In genomic region chr19:45310944-45311603, GRCm38 (mm10) we compare ENCODE assay signal across 8 mouse cellular contexts. TPM values are rescaled to one million over a fixed set of nuclear protein-coding genes. Genes with fewer than 3 reads are reported as not detected.
DNase-seq lines count a peak whose midpoint lies in the region; ATAC-seq and TF ChIP-seq lines count a peak whose summit lies in the region.

No protein-coding gene starts in this region.

- peak overlapping the region; percentile 17; the same call in 1 of the 2 replicates for H3K9ac ChIP-seq in forebrain, embryonic 12.5 days
- no peak overlapping the region; the same call in 1 of the 2 replicates for H3K9ac ChIP-seq in lung, embryonic 16.5 days (ENCODE audit: low read length)

- H3K4me3 ChIP-seq in C2C12 (ENCODE audit: insufficient read depth, poor library complexity, severe bottlenecking) = peak overlapping the region; percentile 2
- H3K4me3 ChIP-seq in forebrain, embryonic 12.5 days (replicated peaks) = peak overlapping the region; percentile 15; the same call in 1 of the 2 replicates
- peak overlapping the region; percentile 26 for H3K4me3 ChIP-seq in lung, embryonic 16.5 days (ENCODE audit: low read length)

- no peaks in the 10 kb centered on the region for H3K79me2 ChIP-seq in C2C12 (ENCODE audit: control insufficient read depth, insufficient read depth)

- peaks cover 40% of the 10 kb centered on the region for H3K4me1 ChIP-seq in forebrain, embryonic 12.5 days
- H3K4me1 ChIP-seq in lung, embryonic 16.5 days (replicated peaks; ENCODE audit: control insufficient read depth, insufficient read depth, low read length) = peaks cover 2% of the 10 kb centered on the region; the same call in 1 of the 2 replicates

- intact Hi-C loops in heart, postnatal 14 days (cut with DNase I) = no loop called here

- WGBS in forebrain, embryonic 12.5 days = 15% methylated on average over 15 of the region's 15 CpGs
- WGBS in lung, embryonic 16.5 days = 13% methylated on average over 15 of the region's 15 CpGs

- H3ac ChIP-seq in C2C12 (ENCODE audit: control insufficient read depth, insufficient read length, low read depth) = no peak overlapping the region

- no peaks in the 10 kb centered on the region for H3K27me3 ChIP-seq in C2C12 (ENCODE audit: control insufficient read depth, insufficient read depth, insufficient read length)
- H3K27me3 ChIP-seq in forebrain, embryonic 12.5 days = peaks cover 55% of the 10 kb centered on the region
- H3K27me3 ChIP-seq in lung, embryonic 16.5 days (ENCODE audit: control insufficient read depth, insufficient read depth, low read depth, low read length) = no peaks in the 10 kb centered on the region; the same call in 1 of the 2 replicates

- H3K4me2 ChIP-seq in forebrain, embryonic 12.5 days = peak overlapping the region; percentile 35
- H3K4me2 ChIP-seq in lung, embryonic 16.5 days (ENCODE audit: low read depth, low read length) = peak overlapping the region; percentile 51

- TF ChIP-seq CTCF in C2C12 (IDR thresholded peaks at IDR 0.05; ENCODE audit: control insufficient read depth, insufficient read depth, insufficient read length) = no peak

- H3K36me3 ChIP-seq in C2C12 (ENCODE audit: control insufficient read depth, insufficient read depth) = no peaks in the 10 kb centered on the region
- H3K36me3 ChIP-seq in forebrain, embryonic 12.5 days (replicated peaks) = no peaks in the 10 kb centered on the region
- H3K36me3 ChIP-seq in lung, embryonic 16.5 days (ENCODE audit: control insufficient read depth, insufficient read depth, low read length) = no peaks in the 10 kb centered on the region

- peak; percentile 70 for ATAC-seq in forebrain, embryonic 12.5 days (ENCODE audit: low FRiP score)
- peak; percentile 80 for ATAC-seq in lung, embryonic 16.5 days (ENCODE audit: low read depth)

- no peaks in the 10 kb centered on the region for H3K9me3 ChIP-seq in forebrain, embryonic 12.5 days
- H3K9me3 ChIP-seq in lung, embryonic 16.5 days (ENCODE audit: control insufficient read depth, low read length) = no peaks in the 10 kb centered on the region

- no peaks in the 10 kb centered on the region for H3K79me3 ChIP-seq in C2C12 (ENCODE audit: low read depth)

- DNase-seq in adrenal gland, postnatal 14 days = peak; percentile 92
- DNase-seq in heart, postnatal 14 days = peak; percentile 76 to 82
- DNase-seq in kidney, postnatal 36 days = peak; percentile 63 to 78
- DNase-seq in ovary, postnatal 14 days (ENCODE audit: low spot score) = peak; percentile 52
- peak; percentile 68 to 76 for DNase-seq in urinary bladder, postnatal 4 days (ENCODE audit: low spot score in 2 of 2)

- peak overlapping the region; percentile 85 for H3K27ac ChIP-seq in forebrain, embryonic 12.5 days
- no peak overlapping the region for H3K27ac ChIP-seq in lung, embryonic 16.5 days (ENCODE audit: low read length)

TF ChIP-seq in C2C12, 6 proteins besides CTCF, POLR2A, EP300 and RAD21:
- TF ChIP-seq CEBPB (IDR thresholded peaks at IDR 0.05; ENCODE audit: low read depth) (no peak), USF1 (IDR thresholded peaks at IDR 0.05; ENCODE audit: low read depth) (no peak), MYOD1 (IDR thresholded peaks at IDR 0.05; ENCODE audit: control insufficient read depth, insufficient read length, low read depth) (no peak), MAX (IDR thresholded peaks at IDR 0.05) (no peak), FOSL1 (IDR thresholded peaks at IDR 0.05; ENCODE audit: insufficient read depth, low read length, poor library complexity, severe bottlenecking) (no peak), MYOG (IDR thresholded peaks at IDR 0.05; ENCODE audit: control insufficient read depth, extremely low read depth, insufficient read length) (no peak)

RNA-seq across cellular contexts. Expression of gene Btrc, which starts 52.5 kb away (rescaled TPM):
- polyA plus RNA-seq in C2C12 (2012; fragmentation: generic; extraction: Trizol) = 11.9 TPM
- total RNA-seq in adrenal gland, postnatal 14 days (2021) = 27.3 and 28.5 TPM in 2 replicates
- polyA plus RNA-seq in forebrain, embryonic 12.5 days (2016; fragmentation: Nextera tagmentation; extraction: Ambion mirVana) = 55.7 and 59.0 TPM in 2 replicates
- 10 to 100 TPM; 20.1 to 20.8 TPM for total RNA-seq in heart, postnatal 14 days (2021)
- polyA plus RNA-seq in lung, embryonic 16.5 days (2015; fragmentation: Nextera tagmentation; extraction: Ambion mirVana) = 34.8 and 36.2 TPM in 2 replicates
